24 mouse cellular contexts compared by ENCODE assay signal in the genomic region with DNA sequence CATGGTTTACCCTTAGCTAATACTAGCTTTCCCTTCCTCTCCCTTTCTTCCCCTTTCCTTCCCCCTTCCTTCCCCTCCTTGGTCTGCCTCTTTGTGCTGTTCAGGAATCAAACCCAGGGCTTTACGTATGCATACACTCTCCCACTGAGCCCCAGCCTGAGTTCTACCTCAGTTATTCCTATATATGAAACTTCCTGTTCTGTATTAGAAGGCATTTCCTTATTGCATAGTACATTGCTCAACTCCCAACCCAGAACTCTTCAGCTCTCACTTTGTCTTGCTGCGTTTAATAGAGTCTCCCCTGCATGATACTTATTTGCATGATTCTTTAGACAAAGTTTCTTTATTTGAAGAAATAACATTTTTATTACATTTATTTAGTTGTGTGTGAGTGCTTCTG.
DNase-seq lines count a peak whose midpoint lies in the region; ATAC-seq and TF ChIP-seq lines count a peak whose summit lies in the region.
"Had no signal": no experiment of that assay in that cellular context is flagged by ENCODE, and none has a peak within 500 bp of the region (broad histone marks: within the 10 kb centered on the region; RNA-seq: fewer than 3 reads in every experiment).

No protein-coding gene starts in this region.

- 0 out of 2 replicates have a peak, but pooled peaks have one; percentile 26 for ATAC-seq in lung, embryonic 16.5 days (ENCODE audit: low read depth)
- ATAC-seq in common myeloid progenitor, adult 5-6 weeks (replicated peaks; ENCODE audit: low read depth, poor library complexity, severe bottlenecking): peak; percentile 56
- ATAC-seq in intestine, postnatal 0 days: peak; percentile 66
- ATAC-seq in neutrophil, adult 5-6 weeks (ENCODE audit: extremely low read depth, insufficient number of reproducible peaks, low FRiP score, poor library complexity, severe bottlenecking): peak; percentile 78
- ATAC-seq in hindbrain, embryonic 14.5 days (ENCODE audit: low FRiP score): no peak
- no peak for ATAC-seq in hindbrain, postnatal 0 days
- no peak for ATAC-seq in forebrain, postnatal 0 days
- ATAC-seq: activated CD4-positive, CD25-positive, alpha-beta regulatory T cell, adult 4 months; forebrain, embryonic 13.5 days; Patski had no signal

- no peak for TF ChIP-seq CTCF in intestine, postnatal 0 days (IDR thresholded peaks at IDR 0.05; ENCODE audit: low read depth)
- TF ChIP-seq CTCF in hindbrain, postnatal 0 days (IDR thresholded peaks at IDR 0.05; ENCODE audit: low read depth): no peak
- no peak for TF ChIP-seq CTCF in forebrain, postnatal 0 days (IDR thresholded peaks at IDR 0.05; ENCODE audit: low read depth)

- H3K4me2 ChIP-seq in lung, embryonic 16.5 days (ENCODE audit: low read depth, low read length): no peak overlapping the region
- no peak overlapping the region for H3K4me2 ChIP-seq in intestine, postnatal 0 days (replicated peaks; ENCODE audit: low read depth)
- no peak overlapping the region for H3K4me2 ChIP-seq in hindbrain, embryonic 14.5 days (replicated peaks)
- no peak overlapping the region for H3K4me2 ChIP-seq in hindbrain, postnatal 0 days (ENCODE audit: low read depth, low read length)
- no peak overlapping the region for H3K4me2 ChIP-seq in forebrain, postnatal 0 days (ENCODE audit: low read depth)
- H3K4me2 ChIP-seq: forebrain, embryonic 13.5 days; heart, embryonic 15.5 days; hindbrain, embryonic 13.5 days had no signal

- no peak for DNase-seq in lung, postnatal 36 days
- no peak for DNase-seq in hindbrain, embryonic 14.5 days (ENCODE audit: low spot score)
- DNase-seq in hindbrain, postnatal 0 days (ENCODE audit: low spot score): no peak
- DNase-seq in forebrain, postnatal 0 days: no peak
- DNase-seq: adrenal gland, postnatal 14 days; cerebellum, adult 18-20 months; cerebellum, adult 9-11 months; cerebellum, postnatal 36 days; gastrocnemius, adult 2 months; gastrocnemius, postnatal 36 days; heart, adult 18-20 months; heart, postnatal 14 days had no signal

- WGBS in lung, embryonic 16.5 days: 73% methylated on average over 2 of the region's 2 CpGs
- WGBS in intestine, postnatal 0 days: 38% methylated on average over 2 of the region's 2 CpGs
- 90% methylated on average over 2 of the region's 2 CpGs for WGBS in hindbrain, embryonic 14.5 days
- 87% methylated on average over 2 of the region's 2 CpGs for WGBS in hindbrain, postnatal 0 days
- 86% methylated on average over 2 of the region's 2 CpGs for WGBS in forebrain, postnatal 0 days

- H3K4me3 ChIP-seq in lung, embryonic 16.5 days (ENCODE audit: low read length): no peak overlapping the region
- H3K4me3 ChIP-seq in intestine, postnatal 0 days (ENCODE audit: low read depth, low read length): no peak overlapping the region
- no peak overlapping the region for H3K4me3 ChIP-seq in hindbrain, embryonic 14.5 days (replicated peaks; ENCODE audit: low read length)
- no peak overlapping the region for H3K4me3 ChIP-seq in hindbrain, postnatal 0 days (ENCODE audit: low read length)
- H3K4me3 ChIP-seq in forebrain, postnatal 0 days (ENCODE audit: low read depth, low read length): no peak overlapping the region
- H3K4me3 ChIP-seq: embryonic facial prominence, embryonic 10.5 days; forebrain, embryonic 13.5 days; gastrocnemius, adult 2 months; heart, embryonic 10.5 days; heart, embryonic 15.5 days; hindbrain, embryonic 13.5 days had no signal

- H3K9me3 ChIP-seq in lung, embryonic 16.5 days (ENCODE audit: control insufficient read depth, low read length): no peaks in the 10 kb centered on the region
- no peaks in the 10 kb centered on the region for H3K9me3 ChIP-seq in intestine, postnatal 0 days (ENCODE audit: control insufficient read depth)
- no peaks in the 10 kb centered on the region for H3K9me3 ChIP-seq in hindbrain, embryonic 14.5 days (ENCODE audit: control insufficient read depth, low read length)
- no peaks in the 10 kb centered on the region for H3K9me3 ChIP-seq in hindbrain, postnatal 0 days (ENCODE audit: low read length)
- H3K9me3 ChIP-seq in forebrain, postnatal 0 days (ENCODE audit: low read length): no peaks in the 10 kb centered on the region
- H3K9me3 ChIP-seq: embryonic facial prominence, embryonic 10.5 days; forebrain, embryonic 13.5 days; heart, embryonic 10.5 days; heart, embryonic 15.5 days; hindbrain, embryonic 13.5 days had no signal

- no peaks in the 10 kb centered on the region for H3K27me3 ChIP-seq in lung, embryonic 16.5 days (ENCODE audit: control insufficient read depth, insufficient read depth, low read depth, low read length)
- H3K27me3 ChIP-seq in intestine, postnatal 0 days (replicated peaks; ENCODE audit: control insufficient read depth, insufficient read depth, low read length): no peaks in the 10 kb centered on the region
- no peaks in the 10 kb centered on the region for H3K27me3 ChIP-seq in hindbrain, embryonic 14.5 days (ENCODE audit: control insufficient read depth, insufficient read depth, low read length)
- H3K27me3 ChIP-seq in hindbrain, postnatal 0 days (ENCODE audit: insufficient read depth, low read length): no peaks in the 10 kb centered on the region
- H3K27me3 ChIP-seq in forebrain, postnatal 0 days (ENCODE audit: insufficient read depth, low read length): no peaks in the 10 kb centered on the region
- H3K27me3 ChIP-seq: CH12.LX; forebrain, embryonic 13.5 days; heart, embryonic 15.5 days; hindbrain, embryonic 13.5 days; Patski had no signal

- H3K9ac ChIP-seq in lung, embryonic 16.5 days (ENCODE audit: low read length): no peak overlapping the region
- H3K9ac ChIP-seq in intestine, postnatal 0 days (ENCODE audit: low read depth, low read length): no peak overlapping the region
- H3K9ac ChIP-seq in hindbrain, embryonic 14.5 days: no peak overlapping the region
- no peak overlapping the region for H3K9ac ChIP-seq in hindbrain, postnatal 0 days (replicated peaks; ENCODE audit: low read length)
- H3K9ac ChIP-seq in forebrain, postnatal 0 days: no peak overlapping the region
- H3K9ac ChIP-seq: forebrain, embryonic 13.5 days; heart, embryonic 15.5 days; hindbrain, embryonic 13.5 days had no signal

- no peak overlapping the region for H3K27ac ChIP-seq in lung, embryonic 16.5 days (ENCODE audit: low read length)
- H3K27ac ChIP-seq in intestine, postnatal 0 days (ENCODE audit: low read depth, low read length): no peak overlapping the region
- H3K27ac ChIP-seq in hindbrain, embryonic 14.5 days: no peak overlapping the region
- H3K27ac ChIP-seq in hindbrain, postnatal 0 days: no peak overlapping the region
- no peak overlapping the region for H3K27ac ChIP-seq in forebrain, postnatal 0 days (ENCODE audit: low read depth, low read length)
- H3K27ac ChIP-seq: embryonic facial prominence, embryonic 10.5 days; forebrain, embryonic 13.5 days; gastrocnemius, adult 2 months; heart, embryonic 10.5 days; heart, embryonic 15.5 days; hindbrain, embryonic 13.5 days had no signal

- no peaks in the 10 kb centered on the region for H3K36me3 ChIP-seq in lung, embryonic 16.5 days (ENCODE audit: control insufficient read depth, insufficient read depth, low read length)
- no peaks in the 10 kb centered on the region for H3K36me3 ChIP-seq in intestine, postnatal 0 days (ENCODE audit: control insufficient read depth, insufficient read depth)
- no peaks in the 10 kb centered on the region for H3K36me3 ChIP-seq in hindbrain, embryonic 14.5 days (replicated peaks; ENCODE audit: control insufficient read depth, insufficient read depth)
- no peaks in the 10 kb centered on the region for H3K36me3 ChIP-seq in hindbrain, postnatal 0 days (ENCODE audit: insufficient read depth, low read length)
- H3K36me3 ChIP-seq in forebrain, postnatal 0 days (ENCODE audit: insufficient read depth): no peaks in the 10 kb centered on the region
- H3K36me3 ChIP-seq: embryonic facial prominence, embryonic 10.5 days; heart, embryonic 10.5 days; heart, embryonic 15.5 days; hindbrain, embryonic 13.5 days had no signal

- H3K4me1 ChIP-seq in lung, embryonic 16.5 days (replicated peaks; ENCODE audit: control insufficient read depth, insufficient read depth, low read length): peaks cover 15% of the 10 kb centered on the region; the same call in 1 of the 2 replicates
- H3K4me1 ChIP-seq in intestine, postnatal 0 days (replicated peaks; ENCODE audit: control insufficient read depth, insufficient read depth, low read length): 0 out of 2 replicates have a peak, but pooled peaks cover 5% of the 10 kb centered on the region
- H3K4me1 ChIP-seq in hindbrain, embryonic 14.5 days (replicated peaks; ENCODE audit: control insufficient read depth, insufficient read depth, low read length): 0 out of 2 replicates have a peak, but pooled peaks cover 3% of the 10 kb centered on the region
- H3K4me1 ChIP-seq in hindbrain, postnatal 0 days (ENCODE audit: insufficient read depth, low read length): no peaks in the 10 kb centered on the region; the same call in 1 of the 2 replicates
- H3K4me1 ChIP-seq in forebrain, postnatal 0 days (ENCODE audit: insufficient read depth): no peaks in the 10 kb centered on the region

Comparison
In these comparisons a context has a peak if more than half of its experiments do, and no peak if none do; other contexts are left out.
1. ATAC-seq: peak in lung, embryonic 16.5 days (single experiment), common myeloid progenitor, adult 5-6 weeks (single experiment), intestine, postnatal 0 days (single experiment) and neutrophil, adult 5-6 weeks (single experiment); none in hindbrain, embryonic 14.5 days (single experiment), hindbrain, postnatal 0 days (single experiment) and forebrain, postnatal 0 days (single experiment).